Mouse (Mus musculus) embryonic facial prominence, embryonic 14.5 days (tissue): Measurements from ENCODE around the gene Slc28a1. TPM values are rescaled to one million over a fixed set of nuclear protein-coding genes. Genes with fewer than 3 reads are reported as not detected.
"Not testable (repeated sequence)": the region's sequence is repeated elsewhere in the genome, so short reads cannot be mapped to it uniquely, and the experiment has no call there.

Source experiments
- ATAC-seq: fragments of 200-750 bp; cut with Nextera tagmentation; 2 replicates; pipeline ENCODE4 v1.8.0; 2017; ENCODE audit warnings: low read depth, moderate number of reproducible peaks, moderate TSS enrichment
- DNase-seq: peaks from one replicate; pipeline ENCODE4 v3.0.0-alpha.2; 2015; ENCODE audit warnings: low spot score
- H3K27ac ChIP-seq: fragments of 300-500 bp; sonication (generic); replicated peaks from 2 replicates; pipeline ENCODE4 v1.5.1; 2014; ENCODE audit warnings: low read depth, mild to moderate bottlenecking, low read length, moderate library complexity
- H3K27me3 ChIP-seq: fragments of 300-500 bp; sonication (generic); replicated peaks from 2 replicates; pipeline ENCODE4 v1.6.1; 2014; ENCODE audit warnings: low read length; ENCODE audit not compliant: control insufficient read depth, insufficient read depth
- H3K36me3 ChIP-seq: fragments of 300-500 bp; sonication (generic); 2 replicates; pipeline ENCODE4 v1.6.1; 2014; ENCODE audit warnings: low read length, mixed read lengths; ENCODE audit not compliant: control insufficient read depth, insufficient read depth
- H3K4me1 ChIP-seq: fragments of 300-500 bp; sonication (generic); 2 replicates; pipeline ENCODE4 v1.6.1; 2014; ENCODE audit warnings: antibody characterized with exemption, low read length; ENCODE audit not compliant: control insufficient read depth, insufficient read depth
- H3K4me2 ChIP-seq: fragments of 300-500 bp; sonication (generic); 2 replicates; pipeline ENCODE4 v1.6.1; 2014; ENCODE audit warnings: low read depth, mild to moderate bottlenecking, low read length, moderate library complexity, mixed read lengths
- H3K4me3 ChIP-seq: fragments of 300-500 bp; sonication (generic); 2 replicates; pipeline ENCODE4 v1.5.1; 2014; ENCODE audit warnings: low read depth, mild to moderate bottlenecking, low read length
- H3K9ac ChIP-seq: fragments of 300-500 bp; sonication (generic); 2 replicates; pipeline ENCODE4 v1.6.1; 2014; ENCODE audit warnings: low read depth, mild to moderate bottlenecking, low read length, moderate library complexity, mixed read lengths
- H3K9me3 ChIP-seq: fragments of 300-500 bp; sonication (generic); 2 replicates; pipeline ENCODE4 v1.6.1; 2016; ENCODE audit warnings: low read length; ENCODE audit not compliant: control insufficient read depth
- WGBS: fragments of 180-500 bp; shearing (Covaris S2); extraction: QIAGEN DNeasy Blood & Tissue Kit; methylation state at CpG from one replicate; pipeline ENCODE4 v1.1.7; 2014; 5-methylcytosine and 5-hydroxymethylcytosine counted together
- polyA plus RNA-seq: library from polyadenylated mRNA; unstranded; fragments of >200 nt; fragmentation: Nextera tagmentation; extraction: Ambion mirVana; gene quantifications from 2 replicates; pipeline ENCODE4 v1.2.1, GENCODE M21; 2014

Gene Slc28a1
- polyA plus RNA-seq, 1 experiment from 2014 or later, result not detected

DNA sequence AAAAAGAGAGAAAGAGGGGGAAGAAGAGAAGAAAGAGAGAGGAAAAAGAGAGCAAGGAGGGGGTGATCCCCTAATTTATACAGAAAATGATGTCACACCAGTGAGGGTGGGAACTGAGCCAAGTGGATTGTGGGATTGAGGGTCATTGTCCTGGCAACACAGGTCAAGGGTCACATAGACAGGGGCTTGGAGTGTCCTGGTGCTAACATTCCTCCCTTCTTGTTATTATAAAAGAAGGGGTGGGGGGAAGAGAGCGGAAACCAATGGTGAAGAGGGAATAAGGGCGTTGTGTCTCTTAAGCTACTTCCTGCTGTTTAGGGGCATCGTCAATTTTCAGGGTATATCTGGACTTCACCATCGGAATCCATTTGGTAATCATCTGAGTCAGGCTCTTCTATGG, 28.5 kb downstream of the Slc28a1 start:
- not testable (repeated sequence) for ATAC-seq, H3K9ac ChIP-seq, H3K4me3 ChIP-seq, H3K36me3 ChIP-seq, H3K27me3 ChIP-seq, DNase-seq, H3K4me1 ChIP-seq, H3K4me2 ChIP-seq, H3K9me3 ChIP-seq, H3K27ac ChIP-seq
- WGBS, result 55% methylated on average over 4 of the region's 4 CpGs

DNA sequence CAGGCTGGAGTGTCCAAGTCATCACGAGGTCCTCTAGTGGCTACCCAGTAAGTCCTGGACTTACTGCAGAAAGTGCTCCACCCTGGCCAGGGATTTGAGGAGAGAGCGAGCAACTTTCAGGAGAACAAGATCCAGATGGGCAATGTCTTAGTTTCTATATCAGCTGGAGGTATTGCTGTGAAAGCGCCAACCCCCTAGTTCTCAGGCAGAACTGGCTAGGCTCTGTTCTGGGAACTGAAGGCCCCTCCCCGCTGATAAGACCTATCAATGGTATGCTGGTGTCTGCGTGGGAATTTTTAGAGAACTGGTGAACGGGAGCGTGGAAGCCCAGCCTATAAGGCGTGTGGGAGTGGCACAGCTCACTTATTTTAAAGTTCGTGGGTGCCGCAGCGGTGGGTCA, 35.2 kb downstream of the Slc28a1 start:
- H3K4me1 ChIP-seq, result no peaks in the 10 kb centered on the region
- 91% methylated on average over 11 of the region's 11 CpGs for WGBS
- no peak overlapping the region for H3K4me2 ChIP-seq
- H3K9ac ChIP-seq, result no peak overlapping the region
- no peak overlapping the region for H3K4me3 ChIP-seq
- no peaks in the 10 kb centered on the region for H3K9me3 ChIP-seq
- H3K27ac ChIP-seq, result no peak overlapping the region
- no peaks in the 10 kb centered on the region for H3K36me3 ChIP-seq
- DNase-seq, result no peak
- ATAC-seq, result no peak
- no peaks in the 10 kb centered on the region for H3K27me3 ChIP-seq

DNA sequence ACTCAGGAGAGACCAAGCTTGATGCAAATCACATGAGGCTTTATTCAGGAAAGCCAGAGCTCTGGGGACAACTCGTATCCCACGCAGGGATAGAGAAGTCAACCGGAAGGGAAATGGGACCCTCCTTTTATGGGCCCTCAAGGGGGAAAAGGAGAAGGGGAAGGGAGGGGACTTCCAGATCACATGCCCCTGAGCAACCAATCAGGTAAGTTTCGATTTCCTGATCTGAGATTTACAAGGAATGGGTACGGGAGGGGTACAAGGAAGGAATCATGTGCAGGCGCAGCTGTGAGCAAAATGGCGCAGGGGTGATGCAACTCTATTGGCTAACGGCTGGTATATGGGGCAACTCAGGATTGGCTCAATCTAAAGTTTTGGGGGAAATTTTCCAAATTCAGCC, 36.6 kb downstream of the Slc28a1 start:
- H3K4me3 ChIP-seq, result no peak overlapping the region
- WGBS, result 91% methylated on average over 8 of the region's 8 CpGs
- ATAC-seq, result no peak

DNA sequence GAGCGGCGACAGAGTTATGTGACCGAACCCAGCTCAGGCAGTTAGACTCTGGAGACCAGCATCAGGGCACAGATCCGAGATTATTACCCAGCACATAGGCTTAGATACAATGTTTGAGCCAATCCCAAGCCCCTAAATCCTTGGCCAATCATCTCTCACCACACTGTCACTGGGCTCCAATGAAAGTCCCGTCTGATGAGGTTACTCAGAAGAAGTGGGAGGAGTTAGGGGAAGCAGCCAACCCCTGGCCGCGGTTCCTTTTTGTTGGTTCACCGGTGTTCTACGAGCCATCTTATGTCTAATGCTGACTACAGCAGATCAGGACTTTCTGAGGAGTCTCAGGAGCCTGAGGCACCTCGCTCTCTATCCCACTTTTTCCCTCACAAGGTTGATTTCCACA, 37.7 kb downstream of the Slc28a1 start:
- WGBS, result 95% methylated on average over 10 of the region's 10 CpGs
- DNase-seq, result no peak
- H3K4me3 ChIP-seq, result no peak overlapping the region
- H3K9ac ChIP-seq, result no peak overlapping the region
- no peaks in the 10 kb centered on the region for H3K4me1 ChIP-seq
- no peaks in the 10 kb centered on the region for H3K27me3 ChIP-seq
- H3K36me3 ChIP-seq, result no peaks in the 10 kb centered on the region
- no peak overlapping the region for H3K27ac ChIP-seq
- H3K4me2 ChIP-seq, result no peak overlapping the region
- H3K9me3 ChIP-seq, result no peaks in the 10 kb centered on the region
- ATAC-seq, result no peak

More for the DNA sequence above, 36.6 kb downstream of the Slc28a1 start:
- Histone ChIP-seq H3K27ac (no peak overlapping the region), H3K4me1 (no peaks in the 10 kb centered on the region), H3K36me3 (no peaks in the 10 kb centered on the region), H3K9ac (no peak overlapping the region), H3K27me3 (no peaks in the 10 kb centered on the region), H3K4me2 (no peak overlapping the region), H3K9me3 (no peaks in the 10 kb centered on the region)
- DNase-seq, result no peak

DNA sequence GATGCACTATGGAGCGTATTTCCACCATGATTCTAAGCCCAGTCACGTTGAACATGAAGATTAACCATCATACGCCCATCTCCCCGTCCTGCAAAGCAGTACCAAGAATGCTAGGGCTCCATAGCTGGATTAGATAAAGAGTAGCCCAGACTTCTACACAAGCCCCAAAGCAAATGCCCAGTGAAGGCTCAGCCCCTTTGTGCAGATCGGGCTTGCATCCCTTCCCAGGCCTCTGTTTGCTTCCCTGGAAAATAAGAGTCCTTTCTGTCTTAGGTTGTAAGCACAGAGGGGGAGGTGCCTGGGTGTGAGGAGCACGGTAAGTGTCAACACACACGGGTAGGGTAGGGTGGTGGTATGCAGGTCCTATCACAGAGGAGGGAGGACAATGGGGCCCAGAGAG, 38.2 kb downstream of the Slc28a1 start:
- no peaks in the 10 kb centered on the region for H3K9me3 ChIP-seq
- H3K4me1 ChIP-seq, result no peaks in the 10 kb centered on the region
- no peaks in the 10 kb centered on the region for H3K27me3 ChIP-seq
- ATAC-seq (no peak), DNase-seq (no peak)
- WGBS, result 80% methylated on average over 7 of the region's 7 CpGs
- H3K36me3 ChIP-seq, result no peaks in the 10 kb centered on the region
- no peak overlapping the region for H3K4me2 ChIP-seq
- H3K27ac ChIP-seq, result no peak overlapping the region
- H3K4me3 ChIP-seq, result no peak overlapping the region
- no peak overlapping the region for H3K9ac ChIP-seq

DNA sequence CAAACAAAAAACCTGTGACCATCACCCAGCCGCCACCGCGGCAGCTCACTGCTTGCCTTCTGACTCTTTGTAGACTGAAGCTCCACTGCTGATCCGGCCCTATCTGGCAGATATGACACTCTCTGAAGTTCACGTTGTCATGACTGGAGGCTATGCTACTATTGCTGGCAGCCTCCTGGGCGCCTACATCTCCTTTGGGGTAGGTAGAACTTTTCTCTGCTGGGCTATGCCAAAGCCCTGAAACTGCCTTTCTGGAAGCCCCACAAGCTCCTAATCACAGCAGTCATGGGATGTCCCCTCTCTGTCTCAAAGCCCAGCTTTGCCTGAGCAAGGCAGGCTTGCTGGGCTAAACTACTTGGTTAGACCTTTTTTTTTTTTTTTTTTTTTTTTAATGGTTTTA, 38.7 kb downstream of the Slc28a1 start:
- ATAC-seq (no peak), DNase-seq (no peak)
- Histone ChIP-seq H3K9me3 (no peaks in the 10 kb centered on the region), H3K4me1 (no peaks in the 10 kb centered on the region), H3K27ac (no peak overlapping the region), H3K4me2 (no peak overlapping the region), H3K4me3 (no peak overlapping the region), H3K27me3 (no peaks in the 10 kb centered on the region), H3K36me3 (no peaks in the 10 kb centered on the region), H3K9ac (no peak overlapping the region)
- 78% methylated on average over 6 of the region's 6 CpGs for WGBS

DNA sequence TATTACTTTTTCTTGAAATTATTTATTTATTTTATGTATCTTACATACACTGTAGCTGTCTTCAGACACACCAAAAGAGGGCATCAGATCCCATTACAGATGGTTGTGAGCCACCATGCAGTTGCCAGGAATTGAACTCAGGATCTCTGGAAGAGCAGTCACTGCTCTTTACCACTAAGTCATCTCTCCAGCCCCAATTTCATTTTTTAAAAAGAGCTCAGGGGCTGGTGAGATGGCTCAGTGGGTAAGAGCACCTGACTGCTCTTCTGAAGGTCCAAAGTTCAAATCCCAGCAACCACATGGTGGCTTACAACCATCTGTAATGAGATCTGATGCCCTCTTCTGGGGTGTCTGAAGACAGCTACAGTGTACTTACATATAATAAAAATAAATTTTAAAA, 39.6 kb downstream of the Slc28a1 start:
- not testable (repeated sequence) for H3K4me1 ChIP-seq, H3K27me3 ChIP-seq, H3K4me2 ChIP-seq, H3K36me3 ChIP-seq, H3K9ac ChIP-seq, DNase-seq, H3K4me3 ChIP-seq, H3K9me3 ChIP-seq, H3K27ac ChIP-seq, ATAC-seq

DNA sequence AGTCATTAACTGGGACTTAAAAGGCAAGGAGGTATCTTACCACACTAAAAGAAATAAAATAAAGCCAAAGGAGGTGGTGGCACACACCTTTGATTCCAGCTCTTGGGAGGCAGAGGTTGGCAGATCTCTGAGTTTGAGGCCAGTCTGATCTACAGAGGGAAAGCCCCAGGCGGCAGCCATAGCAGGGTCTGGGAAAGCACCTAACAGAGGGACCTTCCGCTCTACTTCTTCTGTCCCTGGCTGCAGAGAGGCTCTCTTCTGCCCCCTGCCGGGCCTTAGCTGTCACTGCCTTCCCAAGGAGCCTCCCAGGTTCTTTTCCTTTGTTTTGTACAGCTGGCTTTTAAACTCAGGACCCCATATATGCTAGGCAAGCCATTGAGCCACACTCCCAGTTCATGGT, 40.4 kb downstream of the Slc28a1 start:
- no peaks in the 10 kb centered on the region for H3K36me3 ChIP-seq
- ATAC-seq (peak; percentile 74), DNase-seq (peak; percentile 70)
- 5% methylated on average over 3 of the region's 3 CpGs for WGBS
- H3K27me3 ChIP-seq, result no peaks in the 10 kb centered on the region
- no peaks in the 10 kb centered on the region for H3K4me1 ChIP-seq
- H3K4me3 ChIP-seq, result no peak overlapping the region
- no peak overlapping the region for H3K27ac ChIP-seq
- H3K9ac ChIP-seq, result no peak overlapping the region
- no peaks in the 10 kb centered on the region for H3K9me3 ChIP-seq
- no peak overlapping the region for H3K4me2 ChIP-seq

DNA sequence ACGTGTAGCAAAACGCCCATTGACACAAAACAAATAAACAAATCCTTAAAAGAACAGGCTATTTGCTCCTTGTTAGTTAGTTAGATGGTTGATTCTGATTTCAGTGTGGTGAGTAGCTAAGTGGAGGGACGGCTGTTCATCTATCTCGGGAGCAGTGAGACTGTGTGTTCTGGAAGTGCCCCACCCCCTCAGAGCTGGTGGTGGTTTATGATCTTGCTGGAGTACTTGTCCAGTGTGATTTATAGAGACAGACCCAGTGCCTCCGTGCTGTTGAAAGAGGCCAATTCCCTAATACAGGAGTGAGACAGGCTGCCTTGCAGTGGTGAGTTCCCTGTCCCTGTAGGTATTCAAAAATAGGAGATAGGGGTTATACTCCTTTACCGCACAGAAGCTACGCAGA, 44.3 kb downstream of the Slc28a1 start:
- no peak overlapping the region for H3K9ac ChIP-seq
- no peak overlapping the region for H3K4me3 ChIP-seq
- H3K9me3 ChIP-seq, result no peaks in the 10 kb centered on the region
- H3K4me1 ChIP-seq, result no peaks in the 10 kb centered on the region
- no peak overlapping the region for H3K4me2 ChIP-seq
- ATAC-seq (no peak), DNase-seq (no peak)
- WGBS, result 64% methylated on average over 7 of the region's 7 CpGs
- H3K36me3 ChIP-seq, result no peaks in the 10 kb centered on the region
- no peaks in the 10 kb centered on the region for H3K27me3 ChIP-seq
- H3K27ac ChIP-seq, result no peak overlapping the region
